Mouse (Mus musculus) forebrain, embryonic 12.5 days (tissue): ENCODE measurements around the gene Bcl2l12. TPM values are rescaled to one million over a fixed set of nuclear protein-coding genes. Genes with fewer than 3 reads are reported as not detected.

Experiments
- ATAC-seq: fragments of 200-750 bp; cut with Nextera tagmentation; 2 replicates; pipeline ENCODE4 v1.8.0; 2017; ENCODE audit warnings: moderate TSS enrichment; ENCODE audit not compliant: low FRiP score
- H3K27ac ChIP-seq: fragments of 300-500 bp; sonication (generic); 2 replicates; pipeline ENCODE4 v1.5.1; 2016; ENCODE audit warnings: mild to moderate bottlenecking
- H3K27me3 ChIP-seq: fragments of 300-500 bp; sonication (generic); 2 replicates; pipeline ENCODE4 v1.6.1; 2016; ENCODE audit warnings: mild to moderate bottlenecking
- H3K36me3 ChIP-seq: fragments of 300-500 bp; sonication (generic); replicated peaks from 2 replicates; pipeline ENCODE4 v1.6.1; 2016; ENCODE audit warnings: mild to moderate bottlenecking
- H3K4me1 ChIP-seq: fragments of 300-500 bp; sonication (generic); 2 replicates; pipeline ENCODE4 v1.6.1; 2016
- H3K4me2 ChIP-seq: fragments of 300-500 bp; sonication (generic); 2 replicates; pipeline ENCODE4 v1.6.1; 2016; ENCODE audit warnings: mild to moderate bottlenecking, moderate library complexity
- H3K4me3 ChIP-seq: fragments of 300-500 bp; sonication (generic); replicated peaks from 2 replicates; pipeline ENCODE4 v1.5.1; 2016; ENCODE audit warnings: mild to moderate bottlenecking
- H3K9ac ChIP-seq: fragments of 300-500 bp; sonication (generic); 2 replicates; pipeline ENCODE4 v1.6.1; 2016; ENCODE audit warnings: mild to moderate bottlenecking
- H3K9me3 ChIP-seq: fragments of 300-500 bp; sonication (generic); 2 replicates; pipeline ENCODE4 v1.6.1; 2016
- WGBS: fragments of 180-500 bp; shearing (Covaris S2); methylation state at CpG from one replicate; pipeline ENCODE4 v1.1.7; 2016; 5-methylcytosine and 5-hydroxymethylcytosine counted together
- polyA plus RNA-seq: library from polyadenylated mRNA; unstranded; fragments of >200 nt; fragmentation: Nextera tagmentation; extraction: Ambion mirVana; gene quantifications from 2 replicates; pipeline ENCODE4 v1.2.1, GENCODE M21; 2016

Bcl2l12 gene
- polyA plus RNA-seq, 1 experiment from 2014 or later: 66.4 TPM

DNA sequence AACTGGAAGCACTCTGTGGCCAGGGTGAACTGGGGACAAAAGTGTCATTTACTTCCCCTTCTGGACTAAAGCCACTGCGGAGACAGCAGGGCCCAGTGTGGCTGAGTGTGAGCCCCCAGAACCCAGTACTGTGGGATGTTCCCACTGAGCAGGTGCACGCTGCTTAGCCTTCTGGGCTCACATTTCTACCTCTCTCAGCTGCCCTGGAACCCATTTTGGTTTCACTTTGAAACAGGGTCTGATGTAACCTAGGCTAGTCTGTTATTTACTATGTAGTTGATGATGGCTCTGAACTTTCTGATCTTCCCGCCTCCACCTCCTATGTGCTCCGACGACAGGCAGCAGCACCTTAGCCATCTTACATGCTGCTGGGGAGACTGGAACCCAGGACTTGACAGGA is 35.7 kb downstream of the Bcl2l12 start:
- Histone ChIP-seq H3K9ac (no peak overlapping the region), H3K4me2 (no peak overlapping the region), H3K9me3 (no peaks in the 10 kb centered on the region), H3K27ac (no peak overlapping the region), H3K4me1 (no peaks in the 10 kb centered on the region), H3K27me3 (no peaks in the 10 kb centered on the region), H3K4me3 (no peak overlapping the region), H3K36me3 (peaks cover 73% of the 10 kb centered on the region)
- no peak for ATAC-seq
- 95% methylated on average over 5 of the region's 5 CpGs for WGBS

DNA sequence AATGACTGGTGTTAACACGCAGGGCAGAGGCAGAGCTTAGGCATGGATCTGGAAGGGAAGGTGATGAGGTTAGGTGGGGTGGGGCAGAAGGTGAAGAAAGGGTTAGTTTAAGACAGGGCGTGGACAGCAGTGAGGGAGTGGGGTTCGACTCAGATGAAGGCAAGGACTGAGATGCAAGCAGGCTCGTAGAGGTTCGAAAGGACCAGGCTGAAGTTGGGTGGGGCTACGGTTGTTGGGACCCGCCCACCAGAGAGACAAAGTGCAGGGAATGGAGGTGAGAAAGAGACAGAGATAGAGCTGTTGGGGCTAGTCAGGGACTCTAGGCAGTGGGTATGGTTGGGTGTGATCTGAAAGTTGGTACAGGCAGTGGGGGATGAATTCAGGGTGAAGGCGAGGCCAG is 36.2 kb downstream of the Bcl2l12 start:
- no peak overlapping the region for H3K9ac ChIP-seq
- no peak overlapping the region for H3K4me2 ChIP-seq
- no peak overlapping the region for H3K4me3 ChIP-seq
- no peaks in the 10 kb centered on the region for H3K4me1 ChIP-seq
- no peaks in the 10 kb centered on the region for H3K9me3 ChIP-seq
- H3K36me3 ChIP-seq: peaks cover 70% of the 10 kb centered on the region
- WGBS: 78% methylated on average over 8 of the region's 8 CpGs
- H3K27ac ChIP-seq: no peak overlapping the region
- ATAC-seq: no peak
- H3K27me3 ChIP-seq: no peaks in the 10 kb centered on the region

DNA sequence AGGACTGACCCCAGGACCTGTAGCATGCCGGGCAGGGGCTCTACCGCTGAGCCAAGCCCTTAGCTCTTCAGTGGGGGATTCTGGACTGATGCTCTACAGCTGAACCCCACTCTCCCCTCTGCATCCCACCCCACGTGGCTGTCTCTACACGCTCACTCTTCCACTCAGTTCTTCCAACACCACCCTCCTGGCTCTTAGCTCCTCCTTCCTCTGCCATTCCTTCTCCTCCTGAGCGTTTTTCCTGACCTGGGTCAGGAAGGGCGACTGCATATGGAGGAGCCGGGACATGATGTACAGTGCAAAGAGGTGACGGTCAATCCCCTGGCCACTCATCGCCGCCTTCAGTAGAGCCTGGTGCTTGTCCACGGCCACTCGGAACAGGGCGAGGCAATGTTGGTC is 38.0 kb downstream of the Bcl2l12 start:
- ATAC-seq: no peak
- 94% methylated on average over 13 of the region's 13 CpGs for WGBS
- no peaks in the 10 kb centered on the region for H3K9me3 ChIP-seq
- no peak overlapping the region for H3K27ac ChIP-seq
- H3K9ac ChIP-seq: no peak overlapping the region
- H3K4me3 ChIP-seq: no peak overlapping the region
- H3K4me1 ChIP-seq: no peaks in the 10 kb centered on the region
- H3K36me3 ChIP-seq: peaks cover 55% of the 10 kb centered on the region
- no peaks in the 10 kb centered on the region for H3K27me3 ChIP-seq
- no peak overlapping the region for H3K4me2 ChIP-seq

DNA sequence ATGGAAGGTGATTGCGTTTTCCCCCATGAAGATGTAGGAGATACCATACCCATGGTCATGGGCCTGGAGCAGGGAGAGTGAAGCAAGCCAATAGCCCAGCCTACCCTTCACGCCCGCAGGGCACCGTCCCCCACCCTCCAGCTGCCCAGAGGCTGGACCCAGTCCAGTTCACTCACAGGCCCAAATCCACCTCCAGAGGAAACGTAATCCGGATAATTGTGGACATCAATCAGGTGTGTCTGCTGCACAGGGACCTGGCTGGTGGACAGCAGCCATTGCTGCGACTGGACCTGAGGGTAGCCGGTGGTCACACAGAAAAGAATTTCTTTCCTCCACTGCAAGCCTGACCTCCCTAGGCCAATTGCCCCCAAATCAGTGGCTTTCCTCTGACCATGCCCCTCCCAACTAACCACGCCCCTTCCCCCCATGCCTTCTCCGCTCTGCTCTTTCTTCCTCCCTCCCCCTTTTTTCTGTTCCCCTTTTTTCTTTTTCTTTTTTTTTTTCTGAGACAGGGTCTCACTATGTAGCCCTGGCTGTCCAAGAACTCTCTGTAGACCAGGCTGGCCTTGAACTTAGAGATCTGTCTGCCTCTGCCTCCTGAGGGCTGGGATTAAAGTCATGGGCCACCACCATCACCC is 38.5 kb downstream of the Bcl2l12 start:
- H3K4me2 ChIP-seq: no peak overlapping the region
- 91% methylated on average over 10 of the region's 10 CpGs for WGBS
- H3K27ac ChIP-seq: no peak overlapping the region
- peaks cover 50% of the 10 kb centered on the region for H3K36me3 ChIP-seq
- H3K9me3 ChIP-seq: no peaks in the 10 kb centered on the region
- ATAC-seq: no peak
- no peaks in the 10 kb centered on the region for H3K27me3 ChIP-seq
- no peaks in the 10 kb centered on the region for H3K4me1 ChIP-seq
- H3K9ac ChIP-seq: no peak overlapping the region
- no peak overlapping the region for H3K4me3 ChIP-seq

DNA sequence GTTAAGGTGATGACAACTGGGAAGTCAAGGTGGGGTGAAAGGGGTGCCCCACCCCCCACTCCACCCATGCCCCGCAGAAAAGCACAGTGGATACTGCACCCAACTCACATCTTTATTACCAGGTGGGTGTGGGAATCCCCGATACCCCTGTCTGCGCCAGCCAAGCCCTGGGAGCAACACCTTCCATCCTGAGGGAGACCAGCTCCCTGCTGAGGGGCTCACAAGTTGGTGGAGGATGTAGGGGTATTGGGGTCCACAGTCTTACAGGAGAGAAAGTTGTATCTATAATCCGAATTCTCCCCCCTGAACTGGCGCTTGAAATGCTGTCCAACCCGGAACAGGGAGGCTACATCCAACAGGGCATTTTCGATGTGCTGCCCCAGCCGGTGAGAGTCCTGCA is 39.2 kb downstream of the Bcl2l12 start:
- Histone ChIP-seq H3K4me1 (no peaks in the 10 kb centered on the region), H3K4me3 (no peak overlapping the region), H3K9ac (no peak overlapping the region), H3K27me3 (no peaks in the 10 kb centered on the region; the same call in 1 of the 2 replicates), H3K9me3 (no peaks in the 10 kb centered on the region), H3K36me3 (peaks cover 47% of the 10 kb centered on the region), H3K4me2 (no peak overlapping the region), H3K27ac (no peak overlapping the region)
- 95% methylated on average over 8 of the region's 8 CpGs for WGBS
- ATAC-seq: no peak

DNA sequence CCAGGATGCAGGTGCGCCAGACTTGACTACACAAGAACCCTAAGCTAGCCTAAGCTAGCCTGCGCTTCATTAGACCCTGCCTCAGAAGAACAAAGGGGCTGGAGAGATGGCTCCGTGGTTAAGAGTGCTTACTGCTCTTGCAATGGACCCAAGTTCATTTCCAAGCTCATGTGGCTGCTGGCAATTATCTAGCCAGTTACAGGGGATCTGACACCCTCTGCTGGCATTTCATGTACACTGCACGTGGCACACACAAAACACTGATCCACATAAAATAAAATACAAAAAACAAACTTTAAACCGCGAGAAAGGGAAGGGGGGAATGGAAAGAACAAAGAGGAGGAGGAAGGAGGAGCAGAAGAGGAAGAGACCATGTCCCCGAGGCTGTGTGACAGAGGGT is 40.3 kb downstream of the Bcl2l12 start:
- WGBS: 61% methylated on average over 7 of the region's 7 CpGs
- H3K9me3 ChIP-seq: no peaks in the 10 kb centered on the region
- H3K4me2 ChIP-seq: no peak overlapping the region
- H3K36me3 ChIP-seq: peaks cover 40% of the 10 kb centered on the region
- peaks cover 5% of the 10 kb centered on the region; the same call in 1 of the 2 replicates for H3K27me3 ChIP-seq
- no peak overlapping the region for H3K27ac ChIP-seq
- no peaks in the 10 kb centered on the region for H3K4me1 ChIP-seq
- no peak overlapping the region for H3K4me3 ChIP-seq
- no peak overlapping the region for H3K9ac ChIP-seq
- no peak for ATAC-seq

DNA sequence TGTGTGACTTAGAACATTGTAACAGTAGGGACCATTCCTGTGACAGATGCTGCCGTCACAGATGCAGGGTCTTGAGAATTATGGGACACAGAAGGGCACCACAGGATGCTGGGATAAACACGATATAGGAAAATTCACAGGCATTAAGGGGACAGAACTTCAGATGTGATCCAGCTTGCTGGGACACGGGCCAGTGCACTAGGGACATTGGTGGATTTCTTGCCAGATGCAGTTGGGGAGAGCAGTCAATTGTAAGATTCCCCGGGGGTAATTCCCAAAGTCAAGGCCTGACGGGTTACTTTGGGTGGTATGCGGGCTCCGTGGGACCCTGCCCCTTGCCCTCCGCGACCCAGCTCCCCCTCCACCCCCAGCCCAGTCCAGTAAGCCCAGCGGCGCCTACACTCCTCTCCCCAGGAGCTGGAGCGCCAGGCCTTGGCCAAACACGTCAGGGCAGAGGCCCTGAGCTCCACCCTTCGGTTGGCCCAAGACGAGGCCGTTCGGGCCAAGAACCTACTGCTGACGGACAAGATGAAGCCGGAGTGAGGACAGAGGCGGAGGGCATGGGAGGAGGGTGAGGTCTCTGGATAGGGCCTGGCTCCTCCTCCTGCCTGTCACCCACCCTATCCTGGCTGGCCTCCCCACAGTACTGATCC is 41.2 kb downstream of the Bcl2l12 start:
- Histone ChIP-seq H3K9ac (peak overlapping the region; percentile 1; the same call in 1 of the 2 replicates), H3K27ac (no peak overlapping the region), H3K4me2 (no peak overlapping the region), H3K9me3 (no peaks in the 10 kb centered on the region), H3K27me3 (peaks cover 11% of the 10 kb centered on the region), H3K4me3 (no peak overlapping the region), H3K4me1 (peaks cover 9% of the 10 kb centered on the region), H3K36me3 (peaks cover 32% of the 10 kb centered on the region)
- WGBS: 77% methylated on average over 20 of the region's 20 CpGs
- no peak for ATAC-seq

DNA sequence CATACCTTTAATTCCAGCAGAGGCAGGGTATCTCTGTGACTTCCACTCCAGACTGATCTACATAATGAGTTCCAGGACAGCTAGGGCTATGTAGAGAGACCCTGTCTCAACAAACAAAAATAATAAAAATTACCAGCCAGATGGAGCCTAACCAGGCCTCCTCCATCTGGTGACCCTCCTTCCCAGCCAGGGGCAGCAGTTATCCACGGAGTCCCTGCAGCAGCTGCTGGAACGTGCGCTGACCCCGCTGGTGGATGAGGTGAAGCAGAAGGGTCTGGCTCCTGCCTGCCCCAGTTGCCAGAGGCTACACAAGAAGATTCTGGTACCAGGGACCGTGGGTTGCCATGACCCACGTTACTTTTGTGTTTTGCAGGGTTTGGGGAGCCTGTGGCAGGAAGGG is 42.2 kb downstream of the Bcl2l12 start:
- Histone ChIP-seq H3K9me3 (no peaks in the 10 kb centered on the region), H3K4me2 (no peak overlapping the region), H3K4me1 (peaks cover 18% of the 10 kb centered on the region), H3K27me3 (peaks cover 22% of the 10 kb centered on the region), H3K27ac (no peak overlapping the region), H3K9ac (no peak overlapping the region), H3K36me3 (peaks cover 22% of the 10 kb centered on the region), H3K4me3 (no peak overlapping the region)
- 62% methylated on average over 6 of the region's 6 CpGs for WGBS
- ATAC-seq: no peak

DNA sequence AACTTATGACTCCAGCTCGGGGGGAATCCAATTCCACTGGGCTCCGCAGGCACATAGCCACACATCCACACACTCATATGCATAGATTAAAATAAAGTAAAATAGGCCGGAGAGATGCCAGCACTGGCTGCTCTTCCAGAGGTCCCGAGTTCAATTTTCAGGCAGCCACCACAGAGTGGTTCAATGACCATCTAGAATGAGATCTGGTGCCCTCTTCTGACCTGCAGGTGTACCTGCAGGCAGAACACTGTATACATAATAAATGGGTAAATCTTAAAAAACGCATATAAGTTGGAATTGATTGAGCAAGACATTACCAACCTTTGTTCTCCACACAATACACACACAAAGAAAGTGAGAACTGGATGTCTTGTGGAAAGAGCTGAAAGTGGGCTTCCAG is 42.9 kb downstream of the Bcl2l12 start:
- no peak overlapping the region for H3K9ac ChIP-seq
- ATAC-seq: no peak
- H3K4me3 ChIP-seq: no peak overlapping the region
- H3K4me2 ChIP-seq: no peak overlapping the region
- peaks cover 15% of the 10 kb centered on the region for H3K36me3 ChIP-seq
- no peak overlapping the region for H3K27ac ChIP-seq
- WGBS: 58% methylated on average over 5 of the region's 5 CpGs
- H3K9me3 ChIP-seq: no peaks in the 10 kb centered on the region
- peaks cover 28% of the 10 kb centered on the region for H3K27me3 ChIP-seq
- peaks cover 18% of the 10 kb centered on the region for H3K4me1 ChIP-seq

DNA sequence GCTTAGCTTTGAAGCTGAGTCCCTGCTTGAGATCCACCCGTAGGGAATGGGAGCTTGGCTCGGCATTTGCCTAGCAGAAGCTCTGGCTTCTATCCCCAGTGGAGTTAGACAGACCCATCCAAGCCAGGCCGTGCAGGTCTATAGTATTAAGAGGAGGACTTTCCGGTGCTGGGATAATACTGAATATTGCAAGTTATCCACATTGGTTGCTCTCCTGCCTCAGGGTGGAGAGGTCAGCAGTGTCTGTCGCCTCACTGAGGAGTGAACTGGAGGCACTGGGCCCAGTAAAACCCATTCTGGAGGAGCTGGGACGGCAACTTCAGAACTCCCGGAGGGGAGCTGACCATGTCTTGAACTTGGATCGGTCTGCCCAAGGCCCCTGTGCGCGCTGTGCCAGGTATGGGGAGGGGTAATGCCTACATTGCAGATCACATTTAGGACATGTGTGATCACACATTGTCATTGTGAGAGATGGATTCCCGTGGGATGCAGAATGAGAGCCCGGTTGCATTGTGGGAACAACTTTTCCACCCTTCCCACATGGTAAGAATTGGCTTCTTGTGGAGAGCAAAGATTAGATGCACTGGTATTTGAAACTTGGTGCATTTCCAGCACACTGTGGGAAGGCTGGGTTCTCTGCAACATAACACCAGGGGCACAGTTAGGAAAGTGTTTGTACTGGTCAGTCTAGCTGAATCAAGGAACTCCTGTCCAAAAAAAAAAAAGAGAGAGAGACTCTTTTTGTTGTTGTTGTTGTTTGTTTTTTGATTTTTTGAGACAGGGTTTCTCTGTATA is 44.2 kb downstream of the Bcl2l12 start:
- Histone ChIP-seq H3K4me1 (peaks cover 18% of the 10 kb centered on the region), H3K4me2 (no peak overlapping the region), H3K27me3 (peaks cover 41% of the 10 kb centered on the region), H3K9me3 (no peaks in the 10 kb centered on the region), H3K4me3 (no peak overlapping the region), H3K9ac (no peak overlapping the region), H3K27ac (no peak overlapping the region), H3K36me3 (peaks cover 7% of the 10 kb centered on the region)
- WGBS: 84% methylated on average over 12 of the region's 12 CpGs
- no peak for ATAC-seq

DNA sequence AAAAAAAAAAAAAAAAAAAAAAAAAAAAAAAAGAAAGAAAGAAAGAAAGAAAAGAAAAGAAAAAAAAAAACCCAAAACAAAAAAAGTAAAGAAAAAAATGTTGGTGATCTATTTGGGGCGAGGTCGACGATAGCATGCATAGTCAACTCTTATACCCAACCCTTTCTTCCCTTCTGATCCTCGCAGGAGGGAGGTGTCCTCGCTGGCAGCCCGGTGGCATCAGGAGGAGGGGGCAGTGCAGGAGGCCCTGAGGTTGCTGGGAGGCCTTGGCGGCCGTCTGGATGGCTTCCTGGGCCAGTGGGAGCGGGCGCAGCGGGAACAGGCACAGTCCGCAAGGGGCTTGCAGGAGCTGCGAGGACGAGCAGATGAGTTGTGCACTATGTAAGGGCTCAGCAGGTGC is 45.0 kb downstream of the Bcl2l12 start:
- Histone ChIP-seq H3K4me2 (no peak overlapping the region), H3K9me3 (no peaks in the 10 kb centered on the region), H3K9ac (no peak overlapping the region), H3K4me1 (peaks cover 18% of the 10 kb centered on the region), H3K36me3 (peaks cover under 1% of the 10 kb centered on the region; the same call in 1 of the 2 replicates), H3K27ac (no peak overlapping the region), H3K27me3 (peaks cover 43% of the 10 kb centered on the region), H3K4me3 (no peak overlapping the region)
- ATAC-seq: no peak
- WGBS: 64% methylated on average over 14 of the region's 14 CpGs

DNA sequence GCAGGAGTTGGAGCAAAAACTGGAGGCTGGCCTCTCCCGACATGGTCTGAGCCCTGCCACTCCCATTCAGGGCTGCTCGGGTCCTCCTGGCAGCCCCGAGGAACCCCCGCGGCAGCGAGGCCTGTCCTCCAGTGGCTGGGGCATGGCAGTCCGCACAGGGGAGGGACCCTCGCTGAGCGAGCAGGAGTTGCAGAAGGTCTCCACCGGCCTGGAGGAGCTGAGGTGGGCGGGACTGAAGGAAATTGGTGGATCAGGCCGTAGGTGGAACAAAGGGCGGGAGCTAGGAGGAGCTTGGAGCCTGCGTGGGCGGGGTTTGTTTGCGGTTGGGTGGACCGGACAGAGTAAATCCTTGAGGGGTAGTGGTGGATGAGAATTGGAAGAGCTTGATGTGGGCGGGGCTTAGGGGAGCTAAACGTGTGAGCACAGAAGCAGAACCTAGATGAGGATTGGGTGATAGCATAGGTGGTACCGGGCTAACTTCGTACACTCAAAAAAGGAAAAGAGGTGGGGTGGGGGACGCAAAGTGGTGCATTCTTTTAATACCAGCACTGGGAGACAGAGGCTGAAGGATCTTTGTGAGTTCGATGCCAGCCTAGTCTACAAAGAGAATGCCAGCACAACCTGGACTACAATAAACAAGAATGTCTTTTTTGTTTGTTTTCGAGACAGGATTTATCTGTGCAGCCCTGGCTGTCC is 45.8 kb downstream of the Bcl2l12 start:
- WGBS: 8% methylated on average over 24 of the region's 24 CpGs
- Histone ChIP-seq H3K4me3 (peak overlapping the region; percentile 42), H3K9ac (peak overlapping the region; percentile 41)

More for the DNA sequence above, 45.8 kb downstream of the Bcl2l12 start:
- Histone ChIP-seq H3K4me2 (peak overlapping the region; percentile 72), H3K9me3 (no peaks in the 10 kb centered on the region), H3K4me1 (peaks cover 18% of the 10 kb centered on the region), H3K36me3 (no peaks in the 10 kb centered on the region), H3K27me3 (peaks cover 43% of the 10 kb centered on the region), H3K27ac (peak overlapping the region; percentile 47)
- ATAC-seq: peak; percentile 87
